Mouse (Mus musculus): ENCODE data around the gene Epb42. TPM values are rescaled to one million over a fixed set of nuclear protein-coding genes. Genes with fewer than 3 reads are reported as not detected.
"Not testable (repeated sequence)": the region's sequence is repeated elsewhere in the genome, so short reads cannot be mapped to it uniquely, and the experiment has no call there.

The Epb42 gene
- total RNA-seq, 2 experiments from 2014 or later = not detected

GRCm38 (mm10) chr2:121009071-121009677 lies 27.7 kb downstream of the Epb42 start:
- intact Hi-C loops (cut with DNase I) = no loop called here
- no peak for DNase-seq (ENCODE audit: low spot score in 2 of 2)

GRCm38 (mm10) chr2:121008664-121009007 lies 28.2 kb downstream of the Epb42 start:
- no peak for DNase-seq (ENCODE audit: low spot score in 2 of 2)
- intact Hi-C loops (cut with DNase I) = no loop called here

DNA sequence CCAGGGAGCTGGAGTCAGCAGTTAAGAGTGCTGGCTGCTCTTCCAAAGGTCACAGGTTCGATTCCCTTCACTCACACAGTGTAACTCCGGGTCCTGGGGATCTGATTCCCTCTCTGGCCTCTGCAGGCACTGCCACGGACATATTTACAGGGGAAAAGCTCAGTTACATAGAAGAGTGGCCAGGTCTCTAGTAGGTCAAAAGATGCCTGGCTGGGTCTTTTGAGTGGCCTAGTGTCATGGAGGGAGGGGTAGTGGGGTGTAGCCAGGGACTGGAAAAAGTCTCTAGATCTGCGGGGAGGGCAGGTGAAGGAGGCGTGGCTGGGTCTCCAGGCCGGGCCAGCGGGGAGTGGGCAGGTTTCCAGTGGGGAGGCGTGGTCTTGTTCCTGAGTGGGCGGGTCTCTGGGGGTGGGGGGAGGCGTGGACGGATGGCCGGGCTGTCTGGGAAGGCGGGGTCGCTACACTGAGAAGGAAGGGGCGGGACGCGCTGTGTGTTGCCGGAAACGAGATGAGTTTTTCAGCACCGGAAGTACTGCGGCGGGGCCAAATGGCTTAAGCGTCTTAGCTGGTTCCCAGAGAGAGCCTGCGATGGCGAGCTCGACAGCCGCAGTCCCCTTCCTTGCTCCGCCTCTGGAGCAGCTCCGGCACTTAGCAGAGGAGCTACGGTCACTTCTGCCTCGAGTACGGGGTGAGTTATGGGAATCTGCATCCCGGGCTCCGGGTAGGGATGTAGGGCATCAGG lies 28.8 kb downstream of the Epb42 start, which contains the start of gene Ccndbp1:
Gene Ccndbp1 (plus strand): TSS at position 479 of the 739 bp plus-strand sequence.
- intact Hi-C loops (cut with DNase I) = no loop called here
- DNase-seq (ENCODE audit: low spot score in 2 of 2) = peak; percentile 81 to 84

- intact Hi-C loops (cut with DNase I) = no loop called here
Observed at GRCm38 (mm10) chr2:121006986-121007385, 29.9 kb downstream of the Epb42 start.

DNA sequence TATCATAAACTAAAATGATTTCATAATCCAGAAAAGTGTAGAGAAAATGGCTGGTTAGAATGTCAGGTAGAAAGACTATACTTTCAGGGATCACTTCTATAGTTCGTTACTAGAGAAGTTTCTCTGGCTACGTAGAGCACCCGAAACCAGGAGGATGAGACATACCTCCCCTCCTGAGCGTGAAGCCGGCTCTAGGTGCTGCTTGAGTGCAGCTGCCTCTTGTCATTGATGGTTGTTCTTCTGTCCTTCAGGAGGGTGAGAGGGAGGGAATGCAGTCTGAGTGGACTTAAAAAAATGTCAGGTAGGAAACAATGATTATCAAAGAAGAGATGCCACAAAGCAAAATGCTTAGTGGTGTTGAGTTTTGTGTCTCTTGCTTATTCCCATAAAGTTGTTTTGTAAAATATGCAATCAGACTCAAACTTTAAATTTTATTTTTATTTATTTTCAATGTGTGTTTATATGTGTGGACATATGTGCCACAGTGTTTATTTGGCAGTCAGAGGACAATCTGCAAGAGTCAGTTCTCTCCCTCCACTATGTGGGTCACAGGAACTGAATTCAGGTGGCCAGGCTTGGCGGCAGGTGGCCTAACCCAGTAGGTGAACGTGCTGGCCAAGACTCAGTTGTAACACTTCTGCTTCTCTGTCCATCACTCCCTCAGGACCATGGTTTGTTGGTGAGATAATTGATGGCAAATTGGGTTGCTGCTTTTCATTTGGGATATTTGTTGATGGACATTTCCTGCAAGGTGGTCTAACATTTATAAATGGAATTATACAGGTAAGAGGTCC lies 32.7 kb downstream of the Epb42 start:
- intact Hi-C loops (cut with DNase I) = no loop called here
- DNase-seq (ENCODE audit: low spot score in 2 of 2) = no peak

More at GRCm38 (mm10) chr2:121006986-121007385, 29.9 kb downstream of the Epb42 start:
- no peak for DNase-seq (ENCODE audit: low spot score in 2 of 2)

DNA sequence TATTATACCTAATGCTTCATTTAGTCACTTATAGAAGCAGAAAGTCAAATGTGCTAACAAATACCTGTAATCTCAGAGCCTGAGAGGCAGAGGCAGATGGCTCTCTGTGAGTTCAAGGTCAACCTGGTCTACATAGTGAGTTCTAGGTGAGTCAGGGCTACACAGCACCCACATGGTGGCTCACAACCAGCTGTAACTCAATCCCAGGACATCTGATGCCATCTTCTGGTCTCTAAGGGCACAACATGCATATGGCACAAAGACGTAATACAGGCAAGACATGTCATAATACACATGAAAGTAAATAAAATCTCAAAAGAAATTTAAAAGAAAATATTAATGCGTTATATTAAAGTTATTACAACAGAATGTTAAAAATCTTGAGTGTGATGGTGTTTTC lies 33.3 kb downstream of the Epb42 start:
- DNase-seq (ENCODE audit: low spot score in 2 of 2) = no peak
- intact Hi-C loops (cut with DNase I) = no loop called here

DNA sequence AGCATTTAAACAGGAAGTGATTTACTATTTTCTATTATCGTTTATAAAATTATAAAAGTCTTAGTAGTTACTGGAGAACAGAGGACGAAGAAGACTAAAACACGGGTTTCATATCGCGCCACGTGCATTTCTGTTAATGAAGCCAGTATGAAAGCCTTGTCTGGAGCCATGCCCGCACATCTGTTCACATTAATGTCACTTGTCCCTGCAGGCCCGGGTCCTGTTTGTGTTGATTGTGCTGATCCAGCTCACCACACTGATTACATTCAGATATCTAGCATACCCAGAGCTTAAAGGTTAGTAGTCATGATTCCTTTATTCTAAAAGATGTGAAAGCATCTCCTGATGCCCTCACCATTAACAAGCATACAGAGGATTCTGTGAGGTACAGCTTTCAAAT lies 38.0 kb downstream of the Epb42 start:
- intact Hi-C loops (cut with DNase I) = no loop called here
- DNase-seq (ENCODE audit: low spot score in 2 of 2) = no peak

GRCm38 (mm10) chr2:120996607-120997006 lies 40.3 kb downstream of the Epb42 start:
- intact Hi-C loops (cut with DNase I); DNase-seq (ENCODE audit: low spot score in 2 of 2): not testable (repeated sequence)

DNA sequence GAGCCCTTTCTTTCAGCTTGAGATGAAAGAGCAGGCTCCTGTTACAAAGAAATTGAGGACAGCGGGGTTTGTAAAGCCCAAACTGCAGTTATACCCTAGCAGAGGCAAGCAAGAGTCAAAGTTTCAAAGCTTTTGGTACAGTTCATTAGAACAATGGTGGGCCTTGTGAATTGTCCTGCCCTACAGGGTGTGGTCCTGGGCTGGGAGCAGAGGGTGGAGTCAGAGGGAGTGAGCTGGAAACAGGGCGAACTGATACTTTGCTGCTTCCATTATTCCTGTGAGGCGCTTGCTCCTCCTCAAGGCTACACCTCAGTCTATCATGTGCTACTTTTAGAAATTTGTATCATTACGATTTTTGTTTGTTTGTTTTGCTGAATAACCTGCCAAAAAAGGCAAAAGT lies 45.7 kb downstream of the Epb42 start:
- no peak for DNase-seq (ENCODE audit: low spot score in 2 of 2)
- intact Hi-C loops (cut with DNase I) = no loop called here

DNA sequence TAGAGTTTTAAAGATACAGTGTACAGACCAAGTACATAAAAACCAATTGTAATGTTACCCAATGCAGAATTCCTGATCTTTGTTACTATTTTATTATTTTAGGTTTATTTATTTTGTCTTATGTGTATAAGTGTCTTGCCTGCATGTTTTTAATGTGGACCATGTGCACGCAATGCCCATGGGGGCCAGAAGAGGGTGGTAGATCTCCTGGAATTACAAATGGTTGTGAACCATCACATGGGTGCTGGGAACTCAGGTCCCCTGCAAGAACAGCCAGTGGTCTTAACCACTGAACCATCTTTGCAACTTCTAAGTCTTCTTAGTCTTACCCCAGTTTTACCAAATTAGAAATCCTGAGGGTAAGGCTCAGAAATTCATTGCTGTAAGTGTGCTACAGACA lies 51.6 kb downstream of the Epb42 start:
- intact Hi-C loops (cut with DNase I) = no loop called here
- DNase-seq (ENCODE audit: low spot score in 2 of 2) = no peak

- no peak for DNase-seq (ENCODE audit: low spot score in 2 of 2)
- intact Hi-C loops (cut with DNase I) = no loop called here
Observed at GRCm38 (mm10) chr2:120983611-120984010, 53.3 kb downstream of the Epb42 start.

- intact Hi-C loops (cut with DNase I) = no loop called here
- no peak for DNase-seq (ENCODE audit: low spot score in 2 of 2)
Observed at GRCm38 (mm10) chr2:120980861-120981260, 56.0 kb downstream of the Epb42 start.

DNA sequence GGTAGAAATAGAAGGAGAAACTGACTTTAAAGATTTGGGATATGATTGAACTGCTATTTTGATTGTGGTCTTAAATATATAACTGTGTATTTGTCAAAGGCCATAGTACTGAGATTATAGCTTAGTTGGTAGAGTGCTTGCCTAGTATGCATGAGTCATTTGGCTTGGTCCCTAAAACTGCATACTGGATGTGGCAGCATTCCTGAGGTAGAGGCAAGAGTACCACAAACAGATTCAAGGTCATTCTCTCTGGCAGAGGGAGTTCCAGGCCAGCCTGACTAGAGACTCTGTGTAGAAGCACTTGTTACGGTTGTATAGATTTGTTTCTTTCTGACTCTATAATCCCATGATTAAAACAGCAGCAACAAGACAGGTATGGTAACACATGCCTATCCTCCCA lies 57.1 kb downstream of the Epb42 start:
- intact Hi-C loops (cut with DNase I) = no loop called here
- no peak for DNase-seq (ENCODE audit: low spot score in 2 of 2)

GRCm38 (mm10) chr2:120978693-120979037 lies 58.2 kb downstream of the Epb42 start:
- no peak for DNase-seq (ENCODE audit: low spot score in 2 of 2)
- intact Hi-C loops (cut with DNase I) = no loop called here

DNA sequence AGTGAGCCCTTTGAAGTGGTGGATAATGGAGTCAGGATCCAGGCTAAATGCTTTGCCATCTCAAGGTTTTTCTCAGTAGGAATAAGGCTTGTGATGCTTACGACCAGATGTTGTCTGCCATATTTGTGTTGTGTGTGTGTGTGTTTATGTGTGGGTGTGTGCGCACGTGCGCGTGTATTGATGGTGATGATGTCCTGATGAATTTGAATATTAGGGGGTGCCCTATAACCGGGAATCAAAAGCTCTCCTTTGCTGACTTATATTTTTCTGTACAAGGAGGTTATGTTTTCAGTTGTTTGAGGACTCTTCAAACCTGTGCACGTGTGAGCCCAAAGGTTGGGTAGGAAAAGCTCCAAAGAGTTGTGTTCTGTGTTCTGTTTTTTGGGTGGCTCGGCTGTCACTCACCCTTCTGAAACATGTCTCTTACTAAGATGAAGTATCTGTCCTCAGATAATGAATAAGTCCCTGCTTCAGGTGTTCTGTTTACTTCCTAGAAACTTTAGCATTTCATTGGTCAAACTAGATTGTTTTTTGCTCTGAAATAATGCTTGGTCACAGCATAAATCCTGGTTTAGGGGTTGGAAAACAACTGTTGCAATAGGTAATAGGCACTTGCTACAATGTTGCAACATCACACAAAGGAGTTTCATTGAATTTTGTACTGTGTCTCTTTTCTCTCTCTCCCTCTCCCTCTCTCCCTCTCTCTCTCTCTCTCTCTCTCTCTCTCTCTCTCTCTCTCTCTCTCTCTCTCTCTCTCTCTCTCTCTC lies 58.8 kb downstream of the Epb42 start:
- no peak for DNase-seq (ENCODE audit: low spot score in 2 of 2)
- intact Hi-C loops (cut with DNase I) = no loop called here

GRCm38 (mm10) chr2:120976990-120977925 lies 59.6 kb downstream of the Epb42 start, which contains the start of gene Tmem62:
Tmem62 (plus strand) TSS chr2:120977017.
- peak; percentile 74 to 75 for DNase-seq (ENCODE audit: low spot score in 2 of 2)
- intact Hi-C loops (cut with DNase I) = no loop called here

DNA sequence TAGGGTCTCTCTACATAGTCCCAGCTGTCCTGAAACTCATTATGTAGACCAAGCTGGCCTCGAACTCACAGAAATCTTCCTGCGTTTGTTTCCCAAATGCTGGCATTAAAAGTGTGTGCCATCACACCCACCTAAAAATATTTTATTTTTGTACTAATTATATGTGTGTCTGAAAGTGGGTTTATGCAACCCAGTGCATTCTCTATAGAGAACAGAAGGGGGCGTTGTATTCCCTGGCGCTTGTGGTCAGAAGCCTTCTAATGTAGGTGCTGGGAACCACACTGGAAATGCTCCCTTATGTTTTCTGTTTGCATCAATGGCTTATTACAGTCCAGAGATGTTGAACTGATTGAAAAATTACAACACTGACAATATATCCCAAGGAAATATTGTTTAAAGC lies 60.6 kb downstream of the Epb42 start:
- intact Hi-C loops (cut with DNase I) = no loop called here
- DNase-seq (ENCODE audit: low spot score in 2 of 2) = no peak

DNA sequence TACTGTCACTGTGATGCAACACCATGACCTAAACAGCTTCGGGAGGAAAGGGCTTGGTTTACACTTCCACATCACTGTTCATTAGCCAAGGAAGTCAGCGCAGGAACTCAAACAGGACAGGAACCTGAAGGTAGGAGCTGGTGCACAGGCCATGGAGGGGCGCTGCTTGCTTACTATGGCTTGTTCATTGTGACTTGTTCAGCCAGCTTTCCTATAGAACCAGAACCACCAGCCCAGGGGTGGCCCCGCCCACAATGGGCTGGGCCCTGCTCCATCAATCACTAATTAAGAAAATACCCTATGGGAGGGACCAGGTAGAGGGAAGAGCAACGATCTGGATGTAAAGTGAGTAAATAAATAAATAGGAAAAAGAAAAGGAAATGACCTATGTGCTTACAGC lies 63.9 kb downstream of the Epb42 start:
- no peak for DNase-seq (ENCODE audit: low spot score in 2 of 2)
- intact Hi-C loops (cut with DNase I) = no loop called here

DNA sequence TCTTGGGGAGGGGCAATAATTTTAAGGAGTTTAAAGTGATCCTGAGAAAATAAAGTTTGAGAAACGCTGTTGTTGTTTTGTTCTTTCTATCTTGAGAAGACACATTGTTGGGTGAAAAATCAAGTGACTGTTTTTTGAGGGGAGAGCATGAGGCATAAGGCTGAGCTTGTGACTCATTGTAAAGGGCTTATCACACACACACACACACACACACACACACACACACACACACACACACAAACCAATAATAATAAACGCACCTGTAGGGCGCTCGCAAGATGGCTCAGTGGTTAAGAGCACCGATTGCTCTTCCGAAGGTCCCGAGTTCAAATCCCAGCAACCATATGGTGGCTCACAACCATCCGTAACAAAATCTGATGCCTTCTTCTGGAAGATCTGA lies 64.6 kb downstream of the Epb42 start:
- DNase-seq (ENCODE audit: low spot score in 2 of 2); intact Hi-C loops (cut with DNase I): not testable (repeated sequence)

All from left cerebral cortex, postnatal 36 days (tissue).